Mouse (Mus musculus): ENCODE data around the gene Drd2.

DNA sequence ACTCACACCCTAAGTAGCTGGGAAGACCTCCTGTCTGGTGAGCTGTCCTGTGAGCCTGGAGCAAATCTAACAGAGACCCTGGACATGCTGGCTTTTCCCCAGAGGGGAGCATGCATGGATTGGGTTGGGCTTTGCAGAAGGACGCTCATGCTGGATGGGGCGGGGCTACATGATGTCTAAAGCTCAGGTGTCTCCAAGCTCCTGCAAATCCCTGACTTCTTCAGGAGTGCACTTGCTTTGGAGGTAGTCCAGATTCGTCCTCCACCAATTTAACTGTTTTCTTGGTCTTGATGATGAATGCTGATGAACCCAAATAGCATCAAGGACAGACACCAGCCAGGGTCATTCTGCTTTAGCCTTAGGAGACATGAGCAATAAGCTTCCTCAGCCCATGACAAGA is 110.1 kb downstream of the Drd2 start:
- TF ChIP-seq CTCF (IDR thresholded peaks at IDR 0.05; ENCODE audit: low read depth) (no peak), EP300 (optimal IDR thresholded peaks at IDR 0.05) (no peak)

Measured in stomach, postnatal 0 days (tissue).